Mouse (Mus musculus) liver, embryonic 14.5 days (tissue): ENCODE data around the gene Vmac. TPM values are rescaled to one million over a fixed set of nuclear protein-coding genes. Genes with fewer than 3 reads are reported as not detected.

Source experiments
- ATAC-seq: fragments of 200-750 bp; cut with Nextera tagmentation; 2 replicates; pipeline ENCODE4 v1.8.0; 2017; ENCODE audit warnings: moderate number of reproducible peaks, mild to moderate bottlenecking, moderate library complexity; ENCODE audit not compliant: insufficient read depth
- DNase-seq, 3 experiments: peaks; one replicate each; pipeline ENCODE4 v3.0.0-alpha.2; 2012 to 2013; ENCODE audit warnings: low read depth in 3 of 3, low spot score in 3 of 3
- H3K27ac ChIP-seq: fragments of 300-500 bp; sonication (generic); 2 replicates; pipeline ENCODE4 v1.5.1; 2014; ENCODE audit warnings: moderate library complexity, mild to moderate bottlenecking, control low read depth, inconsistent platforms
- H3K27me3 ChIP-seq: fragments of 300-500 bp; sonication (generic); 2 replicates; pipeline ENCODE4 v1.6.1; 2014; ENCODE audit warnings: mild to moderate bottlenecking, low read length, moderate library complexity; ENCODE audit not compliant: control insufficient read depth, insufficient read depth
- H3K36me3 ChIP-seq: fragments of 300-500 bp; sonication (generic); replicated peaks from 2 replicates; pipeline ENCODE4 v1.6.1; 2014; ENCODE audit warnings: low read depth; ENCODE audit not compliant: control insufficient read depth, insufficient read depth
- H3K4me1 ChIP-seq, 2 experiments: fragments of 200-500 bp in 1 of 2; fragments of 300-500 bp in 1 of 2; sonication (generic) in 1 of 2; replicated peaks; 2 replicates each; pipeline ENCODE4 v1.6.1; 2012 to 2014; ENCODE audit warnings: antibody characterized with exemption in 1 of 2, inconsistent platforms in 1 of 2, low read length in 1 of 2; ENCODE audit not compliant: control insufficient read depth in 2 of 2, insufficient read depth in 2 of 2
- H3K4me2 ChIP-seq: fragments of 300-500 bp; sonication (generic); 2 replicates; pipeline ENCODE4 v1.6.1; 2014; ENCODE audit warnings: low read depth, mild to moderate bottlenecking, control low read depth, moderate library complexity
- H3K4me3 ChIP-seq, 2 experiments: fragments of 200-500 bp in 1 of 2; fragments of 300-500 bp in 1 of 2; sonication (generic) in 1 of 2; 2 replicates each; pipeline ENCODE4 v1.5.1; 2012 to 2014; ENCODE audit warnings: low read depth in 2 of 2, low read length in 2 of 2, mild to moderate bottlenecking in 2 of 2, control low read depth in 1 of 2, inconsistent platforms in 1 of 2, moderate library complexity in 1 of 2; ENCODE audit not compliant: insufficient read depth in 1 of 2
- H3K9ac ChIP-seq: fragments of 300-500 bp; sonication (generic); replicated peaks from 2 replicates; pipeline ENCODE4 v1.6.1; 2014; ENCODE audit warnings: mild to moderate bottlenecking, control low read depth, moderate library complexity
- H3K9me3 ChIP-seq: fragments of 300-500 bp; sonication (generic); 2 replicates; pipeline ENCODE4 v1.6.1; 2016; ENCODE audit warnings: low read length, mixed read lengths; ENCODE audit not compliant: control insufficient read depth
- CTCF ChIP-seq: IDR thresholded peaks from 2 replicates; pipeline ENCODE4 v1.5.1; 2016; ENCODE audit warnings: antibody characterized with exemption, low read depth, control low read depth
- EP300 ChIP-seq: IDR thresholded peaks from 2 replicates; pipeline ENCODE4 v1.6.1; 2016; ENCODE audit warnings: antibody characterized with exemption, low read depth
- WGBS: fragments of 180-500 bp; shearing (Covaris S2); extraction: QIAGEN DNeasy Blood & Tissue Kit; methylation state at CpG from one replicate; pipeline ENCODE4 v1.1.7; 2014; ENCODE audit not compliant: insufficient replicate concordance; 5-methylcytosine and 5-hydroxymethylcytosine counted together
- polyA plus RNA-seq, 2 experiments: library from polyadenylated mRNA; depleted of rRNA in 1 of 2; stranded (reverse) in 1 of 2; unstranded in 1 of 2; fragments of >200 nt; fragmentation: Nextera tagmentation in 1 of 2; extraction: Ambion mirVana in 1 of 2; gene quantifications; 2 replicates each; pipeline versions ENCODE4 v1.2.1 to v1.2.3; 2012 to 2014

Vmac gene
- polyA plus RNA-seq, 2 experiments, result 2.8 to 3.2 TPM

DNA sequence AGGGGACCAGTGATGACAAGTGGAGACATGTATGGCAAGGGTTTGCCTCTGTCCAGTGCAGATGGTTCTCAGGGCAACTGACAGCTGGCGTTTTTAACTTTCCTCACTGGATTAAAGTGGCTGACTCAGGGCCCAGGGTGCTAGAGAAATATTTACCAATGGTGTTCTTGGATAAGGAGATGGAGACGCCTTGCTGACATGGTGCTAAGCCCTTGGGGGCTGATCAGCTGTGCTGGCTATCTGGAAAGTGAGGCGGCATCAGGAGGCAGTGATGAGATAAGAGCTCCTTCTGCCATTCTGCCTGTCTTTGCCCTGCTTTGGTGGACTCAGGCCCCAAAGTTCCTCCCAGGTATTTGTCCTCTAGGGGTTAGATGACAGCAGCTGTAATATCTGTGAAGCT lies 34.9 kb downstream of the Vmac start:
- H3K4me1 ChIP-seq, result peaks cover 18 to 50% of the 10 kb centered on the region in 2 experiments
- peak overlapping the region; percentile 34 for H3K9ac ChIP-seq
- DNase-seq (peak; percentile 42 to 49 (median 45)), ATAC-seq (peak; percentile 73)
- H3K4me2 ChIP-seq, result peak overlapping the region; percentile 36
- H3K27ac ChIP-seq, result peak overlapping the region; percentile 47
- TF ChIP-seq EP300, result peak; percentile 65
- no peak for TF ChIP-seq CTCF
- no peak overlapping the region for H3K4me3 ChIP-seq
- peaks cover 29% of the 10 kb centered on the region for H3K36me3 ChIP-seq
- WGBS, result 19% methylated on average over 3 of the region's 3 CpGs
- no peaks in the 10 kb centered on the region for H3K27me3 ChIP-seq
- no peaks in the 10 kb centered on the region for H3K9me3 ChIP-seq

DNA sequence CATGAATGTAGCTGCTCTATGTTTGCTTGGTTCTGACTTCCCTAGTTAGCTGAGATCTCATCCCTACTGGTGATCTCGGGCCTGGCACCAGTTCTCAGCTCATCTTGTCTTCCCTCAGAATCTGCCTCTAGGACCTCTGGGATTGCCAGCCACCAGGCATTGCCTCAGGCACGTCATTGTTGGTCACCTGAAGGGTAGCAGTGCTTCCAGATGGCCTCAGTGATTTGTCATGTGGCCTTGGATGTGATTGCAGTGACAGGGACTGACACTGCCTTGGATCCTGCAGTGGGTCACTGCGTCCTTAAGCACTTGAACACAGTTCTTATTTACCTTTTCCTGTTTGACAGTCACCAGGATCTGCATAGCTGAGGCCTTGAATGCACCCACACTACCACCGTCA lies 36.0 kb downstream of the Vmac start:
- H3K9me3 ChIP-seq, result no peaks in the 10 kb centered on the region
- no peak overlapping the region for H3K27ac ChIP-seq
- no peaks in the 10 kb centered on the region for H3K27me3 ChIP-seq
- no peak for TF ChIP-seq CTCF
- TF ChIP-seq EP300, result no peak
- WGBS, result 68% methylated on average over 4 of the region's 4 CpGs
- DNase-seq (no peak), ATAC-seq (no peak)
- peaks cover 14 to 39% of the 10 kb centered on the region in 2 experiments for H3K4me1 ChIP-seq
- no peak overlapping the region for H3K4me2 ChIP-seq
- H3K36me3 ChIP-seq, result peaks cover 36% of the 10 kb centered on the region
- H3K4me3 ChIP-seq, result no peak overlapping the region
- no peak overlapping the region for H3K9ac ChIP-seq

DNA sequence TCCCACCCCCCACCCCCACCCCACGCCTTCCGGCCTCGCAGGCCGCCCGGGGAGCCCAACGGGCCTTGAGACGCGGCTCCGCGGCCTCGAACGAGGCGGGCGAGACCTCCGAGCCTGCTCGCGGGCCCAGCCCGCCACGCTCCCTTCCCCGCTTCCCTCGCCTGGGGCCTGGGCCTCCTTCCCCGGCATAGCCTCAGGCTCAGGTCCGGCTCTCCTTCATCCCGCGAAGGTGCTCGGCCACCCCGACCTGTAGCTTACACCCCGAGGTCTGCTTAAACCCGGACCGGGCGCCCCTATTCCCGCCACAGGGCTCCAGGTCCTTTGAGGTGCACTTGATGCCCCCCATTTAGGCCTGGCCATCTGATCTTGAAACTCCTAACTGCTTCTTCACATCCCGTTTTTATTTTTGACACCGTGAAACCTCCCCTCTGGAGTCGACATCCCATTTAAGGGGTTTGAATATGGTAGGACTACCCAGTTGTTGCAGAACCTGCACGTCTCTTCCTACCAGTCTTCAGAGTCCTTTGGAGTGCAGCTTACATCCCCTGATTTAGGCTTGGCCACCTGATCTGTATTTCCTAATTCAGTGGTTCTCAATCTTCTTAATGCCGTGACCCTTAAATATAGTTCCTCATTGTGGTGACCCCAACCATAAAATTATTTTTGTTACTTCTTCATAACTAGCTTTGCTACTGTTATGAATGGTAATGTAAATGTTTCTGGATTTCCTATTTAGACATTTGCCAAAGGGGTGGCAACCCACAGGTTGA lies 44.0 kb downstream of the Vmac start:
- Histone ChIP-seq H3K27me3 (no peaks in the 10 kb centered on the region), H3K4me2 (peak overlapping the region; percentile 66), H3K4me3 (peak overlapping the region; percentile 71 to 94), H3K9me3 (no peaks in the 10 kb centered on the region), H3K36me3 (peaks cover 20% of the 10 kb centered on the region), H3K4me1 (peaks cover 10 to 15% of the 10 kb centered on the region in 2 experiments), H3K27ac (peak overlapping the region; percentile 66), H3K9ac (peak overlapping the region; percentile 98)
- TF ChIP-seq CTCF (no peak), EP300 (no peak)
- no peak; the same call in 1 of the 2 replicates for ATAC-seq
- DNase-seq, result no peak
- under 1% methylated on average over 37 of the region's 37 CpGs for WGBS

DNA sequence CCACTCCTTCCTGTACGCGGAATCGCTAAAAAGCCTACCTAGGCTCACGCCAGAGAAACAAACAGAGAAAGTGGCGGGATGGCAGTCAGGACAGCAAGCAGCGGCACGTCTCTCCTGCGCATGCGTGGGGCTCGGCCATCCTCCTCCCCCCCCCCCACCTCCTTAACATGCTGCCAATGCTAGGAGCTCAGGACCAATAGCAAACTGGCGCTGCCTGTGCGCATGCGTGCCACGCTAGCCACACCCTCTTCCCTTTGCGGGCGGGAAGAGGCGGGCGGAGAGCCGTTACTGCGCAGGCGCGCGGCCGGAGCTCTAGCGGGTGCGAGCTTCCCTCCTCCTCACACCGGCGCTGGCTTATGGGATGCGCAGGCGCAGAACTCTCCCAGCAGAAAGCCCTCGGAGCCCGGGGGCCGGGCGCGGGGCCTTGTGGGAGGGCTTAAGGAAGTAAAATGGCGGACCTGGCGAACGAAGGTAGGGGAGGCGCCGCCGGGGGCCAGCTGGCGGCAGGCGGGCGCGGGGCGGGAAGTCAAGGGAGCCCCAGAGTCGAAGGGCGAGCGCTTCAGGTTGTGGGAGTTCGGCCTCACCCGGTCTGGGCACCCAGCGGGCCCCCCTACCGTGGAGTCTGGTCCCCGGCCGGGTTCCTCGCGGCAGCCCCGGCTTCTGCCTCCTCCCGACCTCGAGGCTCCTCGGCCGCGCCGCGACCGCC lies 44.7 kb downstream of the Vmac start, which contains the start of gene Ranbp3:
Gene Ranbp3, plus strand, starts transcription at position 354 of the 706 bp plus-strand sequence.
- Histone ChIP-seq H3K27me3 (peaks cover 7% of the 10 kb centered on the region), H3K4me2 (peak within 1 kb of the TSS; percentile 96), H3K9ac (peak within 1 kb of the TSS; percentile 98), H3K4me3 (peak within 1 kb of the TSS; percentile 71 to 94), H3K9me3 (no peaks in the 10 kb centered on the region), H3K27ac (peak within 1 kb of the TSS; percentile 93), H3K4me1 (peaks cover 10 to 15% of the 10 kb centered on the region in 2 experiments), H3K36me3 (peaks cover 16% of the 10 kb centered on the region)
- WGBS, result under 1% methylated on average over 52 of the region's 66 CpGs
- 0 out of 2 replicates have a peak, but pooled peaks have one; percentile 7 for TF ChIP-seq EP300
- no peak for TF ChIP-seq CTCF
- DNase-seq (peak; percentile 98 to 99 (median 99)), ATAC-seq (peak; percentile 94)

DNA sequence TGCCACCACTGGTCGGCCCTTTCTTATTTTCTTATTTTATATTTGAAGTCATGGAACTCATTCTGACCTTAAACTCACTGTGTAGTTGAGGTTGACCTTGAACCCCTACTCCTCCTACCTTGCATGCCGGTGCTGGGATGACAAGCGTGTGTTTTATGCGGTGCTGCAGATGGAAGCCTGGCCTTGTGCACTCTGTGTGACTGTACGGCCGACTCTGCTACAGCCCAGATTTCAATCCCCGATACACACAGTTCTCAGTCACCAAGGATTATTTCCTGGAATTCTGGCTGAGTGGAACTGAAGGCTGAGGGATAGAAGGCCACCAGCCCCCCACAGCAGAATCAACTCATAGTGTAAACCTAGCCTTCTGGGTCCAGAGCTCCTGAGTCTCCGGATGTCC lies 48.1 kb downstream of the Vmac start:
- H3K4me1 ChIP-seq, result peaks cover 8 to 9% of the 10 kb centered on the region in 2 experiments
- ATAC-seq (no peak), DNase-seq (no peak)
- H3K4me3 ChIP-seq, result no peak overlapping the region
- peaks cover 16% of the 10 kb centered on the region for H3K27me3 ChIP-seq
- TF ChIP-seq EP300, result no peak
- TF ChIP-seq CTCF, result no peak
- no peak overlapping the region for H3K9ac ChIP-seq
- H3K4me2 ChIP-seq, result no peak overlapping the region
- 80% methylated on average over 8 of the region's 8 CpGs for WGBS
- H3K9me3 ChIP-seq, result no peaks in the 10 kb centered on the region
- no peaks in the 10 kb centered on the region; the same call in 1 of the 2 replicates for H3K36me3 ChIP-seq
- no peak overlapping the region for H3K27ac ChIP-seq
